Mouse (Mus musculus) forebrain, embryonic 11.5 days (tissue): ENCODE results near the gene Atg9a. TPM values are rescaled to one million over a fixed set of nuclear protein-coding genes. Genes with fewer than 3 reads are reported as not detected.
A peak's percentile ranks its signal among the peaks of the same experiment; 100 is the strongest.

ENCODE experiments used
- ATAC-seq: fragments of 200-750 bp; cut with Nextera tagmentation; replicated peaks from 2 replicates; pipeline ENCODE4 v1.8.0; 2017; ENCODE audit warnings: moderate TSS enrichment; ENCODE audit not compliant: low FRiP score
- DNase-seq: peaks from one replicate; pipeline ENCODE4 v3.0.0-alpha.2; 2017; ENCODE audit warnings: low spot score
- H3K27ac ChIP-seq: fragments of 300-500 bp; sonication (generic); 2 replicates; pipeline ENCODE4 v1.5.1; 2014; ENCODE audit warnings: low read depth, low read length
- H3K27me3 ChIP-seq: fragments of 300-500 bp; sonication (generic); 2 replicates; pipeline ENCODE4 v1.6.1; 2014; ENCODE audit warnings: mild to moderate bottlenecking, low read length, mixed read lengths; ENCODE audit not compliant: control insufficient read depth, insufficient read depth
- H3K36me3 ChIP-seq: fragments of 300-500 bp; sonication (generic); 2 replicates; pipeline ENCODE4 v1.6.1; 2014; ENCODE audit warnings: mild to moderate bottlenecking, low read length, moderate library complexity, mixed read lengths; ENCODE audit not compliant: control insufficient read depth, insufficient read depth
- H3K4me1 ChIP-seq: fragments of 300-500 bp; sonication (generic); replicated peaks from 2 replicates; pipeline ENCODE4 v1.6.1; 2014; ENCODE audit warnings: low read length, mixed read lengths; ENCODE audit not compliant: control insufficient read depth, insufficient read depth
- H3K4me2 ChIP-seq: fragments of 300-500 bp; sonication (generic); 2 replicates; pipeline ENCODE4 v1.6.1; 2014; ENCODE audit warnings: low read depth, mild to moderate bottlenecking, low read length, moderate library complexity, mixed read lengths; ENCODE audit not compliant: severe bottlenecking
- H3K4me3 ChIP-seq: fragments of 300-500 bp; sonication (generic); 2 replicates; pipeline ENCODE4 v1.5.1; 2014; ENCODE audit warnings: low read depth, low read length
- H3K9ac ChIP-seq: fragments of 300-500 bp; sonication (generic); 2 replicates; pipeline ENCODE4 v1.6.1; 2014; ENCODE audit warnings: low read length
- H3K9me3 ChIP-seq: fragments of 300-500 bp; sonication (generic); 2 replicates; pipeline ENCODE4 v1.6.1; 2016; ENCODE audit warnings: low read length, mixed read lengths; ENCODE audit not compliant: control insufficient read depth
- WGBS: fragments of 180-500 bp; shearing (Covaris S2); extraction: QIAGEN DNeasy Blood & Tissue Kit; methylation state at CpG from one replicate; pipeline ENCODE4 v1.1.7; 2014; 5-methylcytosine and 5-hydroxymethylcytosine counted together
- polyA plus RNA-seq: library from polyadenylated mRNA; unstranded; fragments of >200 nt; fragmentation: Nextera tagmentation; extraction: Ambion mirVana; gene quantifications from 2 replicates; pipeline ENCODE4 v1.2.1, GENCODE M21; 2014

Gene Atg9a
- polyA plus RNA-seq, 1 experiment from 2014 or later = 23.5 TPM

DNA sequence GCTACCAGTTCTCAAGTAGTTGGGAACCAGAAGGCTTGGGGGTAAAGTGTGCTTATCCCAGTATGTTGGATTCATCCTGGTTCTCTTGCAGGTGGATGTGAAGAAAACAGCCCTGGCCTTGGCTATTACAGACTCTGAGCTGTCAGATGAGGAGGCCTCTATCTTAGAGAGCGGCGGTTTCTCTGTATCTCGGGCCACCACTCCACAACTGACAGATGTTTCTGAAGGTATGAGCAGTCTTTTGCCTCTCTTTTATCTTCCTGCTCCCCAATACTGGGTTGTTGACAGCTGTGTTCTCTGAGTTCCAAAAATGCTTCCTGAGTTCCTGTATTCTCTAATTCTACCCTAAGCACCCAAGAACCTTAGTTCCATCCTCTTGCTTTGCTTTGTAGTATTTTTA lies 46.4 kb downstream of the Atg9a start:
- Histone ChIP-seq H3K4me1 (peaks cover 4% of the 10 kb centered on the region; the same call in 1 of the 2 replicates), H3K27me3 (no peaks in the 10 kb centered on the region), H3K9ac (no peak overlapping the region), H3K9me3 (no peaks in the 10 kb centered on the region), H3K36me3 (peaks cover 5% of the 10 kb centered on the region), H3K27ac (no peak overlapping the region), H3K4me2 (no peak overlapping the region), H3K4me3 (no peak overlapping the region)
- 97% methylated on average over 3 of the region's 3 CpGs for WGBS
- no peak for DNase-seq
- no peak for ATAC-seq

DNA sequence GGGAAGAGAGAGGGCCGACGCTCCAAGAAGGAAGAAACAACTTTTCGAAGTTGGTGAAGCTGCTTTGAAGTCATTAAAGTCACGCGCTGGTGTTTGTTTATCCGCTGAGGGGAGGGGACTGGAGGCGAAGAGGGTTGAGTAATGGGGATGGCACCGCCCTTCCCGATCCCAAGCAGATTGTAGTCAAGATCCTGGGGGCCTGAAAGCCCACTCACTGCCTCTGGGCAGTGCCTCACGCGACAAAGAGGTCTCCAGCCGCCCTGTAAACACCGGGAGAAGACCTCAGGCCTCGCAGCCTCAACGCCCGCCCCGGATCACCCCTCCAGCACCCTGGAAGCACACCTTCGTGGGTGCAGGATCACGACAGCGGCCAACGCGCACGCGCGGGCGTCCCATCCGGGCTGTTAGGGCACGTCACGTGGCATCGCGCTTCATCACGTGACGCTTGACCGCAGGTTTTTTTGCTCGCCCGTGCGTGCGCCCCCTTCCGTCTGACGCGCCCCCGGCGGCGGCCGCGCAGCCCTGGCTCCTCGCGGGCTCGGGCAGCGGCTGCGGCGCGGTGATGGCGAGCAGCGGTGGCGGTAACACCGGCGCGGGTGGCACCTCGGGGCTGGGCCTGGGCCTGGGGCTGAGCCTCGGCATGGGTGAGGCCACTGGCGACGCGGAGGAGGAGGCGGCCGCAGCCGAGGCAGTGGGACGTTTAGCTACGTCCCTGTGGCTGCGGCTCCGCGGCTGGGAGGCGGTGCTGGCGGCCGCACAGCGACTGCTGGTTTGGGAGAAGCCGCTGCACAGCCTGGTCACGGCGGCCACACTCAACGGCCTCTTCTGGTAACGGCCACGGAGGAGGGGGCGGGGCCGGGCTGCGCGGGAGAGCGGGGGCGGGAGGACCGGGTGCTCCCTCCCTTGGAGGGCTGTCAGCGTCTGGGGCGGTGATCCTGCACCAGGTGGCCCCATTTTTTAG lies 49.4 kb downstream of the Atg9a start, which contains the start of the genes Cnppd1 and Retreg2:
Cnppd1 (minus strand) TSS at position 411 of the 961 bp plus-strand sequence.
Retreg2 (plus strand) TSS at position 478 of the 961 bp plus-strand sequence.
- Histone ChIP-seq H3K36me3 (peaks cover 5% of the 10 kb centered on the region; the same call in 1 of the 2 replicates), H3K4me2 (peak within 1 kb of the TSS; percentile 99), H3K27me3 (no peaks in the 10 kb centered on the region), H3K4me3 (peak within 1 kb of the TSS; percentile 83), H3K9me3 (no peaks in the 10 kb centered on the region), H3K9ac (peak within 1 kb of the TSS; percentile 91), H3K27ac (peak within 1 kb of the TSS; percentile 90), H3K4me1 (peaks cover 4% of the 10 kb centered on the region; the same call in 1 of the 2 replicates)
- DNase-seq (peak; percentile 99), ATAC-seq (peak; percentile 87)
- WGBS = under 1% methylated on average over 88 of the region's 91 CpGs

DNA sequence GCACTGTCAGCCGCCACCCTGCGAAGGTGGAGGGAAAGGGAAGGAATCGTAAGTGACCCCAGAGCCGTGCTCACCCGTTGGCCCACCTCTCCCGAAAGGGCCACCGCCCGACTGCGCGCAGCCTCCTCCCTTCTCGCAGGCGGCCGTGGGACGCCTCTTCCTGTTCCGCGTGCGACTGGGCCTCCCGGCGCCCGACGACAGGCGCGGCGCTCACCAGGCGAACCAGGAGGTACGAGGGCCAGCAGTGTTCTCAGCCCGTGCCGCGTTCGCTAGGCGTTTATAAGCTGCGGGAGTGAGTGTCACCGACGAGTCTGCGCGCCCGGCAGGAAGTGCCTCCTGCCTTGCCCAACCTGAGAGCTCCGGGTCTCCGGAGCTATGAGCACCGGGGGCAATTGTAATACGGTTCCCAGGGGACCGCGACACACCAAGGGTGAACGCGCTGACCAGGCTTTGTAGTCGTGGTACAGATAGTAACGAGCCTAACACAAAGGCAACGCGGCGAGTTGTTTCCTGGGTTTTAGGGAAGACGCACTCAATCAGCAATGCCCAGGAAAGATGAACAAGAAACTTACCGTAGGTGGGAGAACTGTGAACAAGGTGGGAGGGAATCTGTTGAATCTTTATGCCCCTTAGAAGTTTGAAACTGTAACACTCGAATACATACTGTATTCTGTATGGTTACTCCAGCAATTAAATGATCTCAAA lies 50.4 kb downstream of the Atg9a start:
- peak; percentile 68 for DNase-seq
- Histone ChIP-seq H3K4me3 (peak overlapping the region; percentile 83), H3K27ac (no peak overlapping the region), H3K4me1 (peaks cover 4% of the 10 kb centered on the region; the same call in 1 of the 2 replicates), H3K4me2 (peak overlapping the region; percentile 99), H3K27me3 (no peaks in the 10 kb centered on the region), H3K36me3 (peaks cover 5% of the 10 kb centered on the region; the same call in 1 of the 2 replicates), H3K9ac (peak overlapping the region; percentile 91), H3K9me3 (no peaks in the 10 kb centered on the region)
- under 1% methylated on average over 52 of the region's 53 CpGs for WGBS
- ATAC-seq = no peak

DNA sequence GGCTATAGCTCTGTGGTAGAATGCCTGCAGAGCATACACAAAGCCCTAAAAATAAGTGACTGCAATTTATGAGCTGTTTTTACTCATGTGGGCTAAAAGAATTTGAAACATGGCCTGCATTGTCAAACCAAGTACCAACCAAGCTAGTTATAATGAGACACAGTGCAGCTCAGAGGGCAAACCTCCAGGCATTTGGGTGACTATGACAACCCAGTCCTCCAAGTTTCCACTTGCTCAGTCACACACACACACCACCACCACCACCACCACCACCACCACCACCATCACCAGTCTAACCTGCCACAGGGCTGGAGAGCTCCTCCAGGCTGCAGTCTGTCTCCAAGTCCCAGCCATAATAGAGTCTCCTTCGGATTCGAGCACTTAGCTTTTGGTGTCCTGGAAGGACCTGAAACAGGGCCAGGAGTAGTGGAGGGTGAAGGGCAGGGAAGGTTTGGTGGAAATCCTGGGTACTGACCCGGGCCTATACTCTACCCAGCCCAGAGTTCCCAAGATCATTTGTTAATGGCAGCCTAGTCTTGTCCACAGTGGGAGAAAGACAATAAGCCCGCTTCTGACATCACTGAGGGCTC lies 51.3 kb downstream of the Atg9a start:
- Histone ChIP-seq H3K4me3 (peak overlapping the region; percentile 83), H3K27me3 (no peaks in the 10 kb centered on the region), H3K9me3 (no peaks in the 10 kb centered on the region), H3K4me1 (peaks cover 4% of the 10 kb centered on the region; the same call in 1 of the 2 replicates), H3K9ac (peak overlapping the region; percentile 91), H3K36me3 (peaks cover 2% of the 10 kb centered on the region; the same call in 1 of the 2 replicates), H3K27ac (no peak overlapping the region), H3K4me2 (peak overlapping the region; percentile 99)
- no peak for ATAC-seq
- WGBS = 63% methylated on average over 4 of the region's 4 CpGs
- no peak for DNase-seq

DNA sequence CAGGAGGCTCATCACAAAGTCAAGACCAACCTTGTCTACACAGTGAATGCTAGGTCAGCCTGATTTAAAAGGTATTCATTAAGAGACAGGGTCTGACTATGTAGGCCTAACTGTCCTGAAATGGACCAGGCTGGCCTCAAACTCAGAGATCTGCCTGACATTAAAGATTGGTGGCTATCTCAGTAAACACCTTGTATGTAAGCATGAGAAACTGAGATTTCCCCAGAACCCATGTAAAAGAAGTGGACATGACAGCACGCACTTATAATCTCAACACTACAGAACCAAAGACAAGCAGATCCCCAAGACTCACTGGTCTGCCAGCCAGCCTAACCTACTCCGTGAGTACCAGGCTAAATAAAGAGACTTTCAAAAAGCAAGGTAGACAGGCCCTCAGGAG lies 53.5 kb downstream of the Atg9a start:
- no peak overlapping the region for H3K4me3 ChIP-seq
- H3K4me2 ChIP-seq = no peak overlapping the region
- DNase-seq (no peak), ATAC-seq (no peak)
- H3K9me3 ChIP-seq = no peaks in the 10 kb centered on the region
- no peaks in the 10 kb centered on the region for H3K27me3 ChIP-seq
- 0 out of 2 replicates have a peak, but pooled peaks cover 4% of the 10 kb centered on the region for H3K4me1 ChIP-seq
- no peaks in the 10 kb centered on the region; the same call in 1 of the 2 replicates for H3K36me3 ChIP-seq
- H3K9ac ChIP-seq = no peak overlapping the region
- no peak overlapping the region for H3K27ac ChIP-seq
- 96% methylated on average over 2 of the region's 2 CpGs for WGBS

DNA sequence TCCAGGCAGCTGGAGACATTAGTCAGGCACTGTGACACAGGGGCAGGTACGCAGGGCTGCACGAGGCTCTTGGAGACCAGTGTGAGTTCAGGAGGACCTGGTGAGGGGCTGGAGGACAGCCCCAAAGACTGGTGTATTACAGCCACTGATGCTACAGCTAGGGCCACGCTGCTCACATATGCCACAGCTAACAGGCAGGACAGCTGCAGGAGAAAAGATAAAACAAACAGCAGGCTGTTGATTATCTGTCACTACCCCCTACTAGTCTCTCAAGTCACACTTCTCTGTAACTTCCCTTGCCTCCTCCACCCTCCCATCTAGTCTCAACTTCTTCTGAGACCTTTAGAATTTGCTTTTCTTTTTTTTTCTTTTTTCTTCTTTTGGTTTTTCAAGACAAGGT lies 55.3 kb downstream of the Atg9a start:
- Histone ChIP-seq H3K4me3 (no peak overlapping the region), H3K9me3 (no peaks in the 10 kb centered on the region), H3K9ac (no peak overlapping the region), H3K4me1 (0 out of 2 replicates have a peak, but pooled peaks cover 4% of the 10 kb centered on the region), H3K27ac (no peak overlapping the region), H3K27me3 (no peaks in the 10 kb centered on the region), H3K4me2 (no peak overlapping the region), H3K36me3 (no peaks in the 10 kb centered on the region; the same call in 1 of the 2 replicates)
- ATAC-seq (no peak), DNase-seq (peak; percentile 43)
- 78% methylated on average over 3 of the region's 3 CpGs for WGBS

DNA sequence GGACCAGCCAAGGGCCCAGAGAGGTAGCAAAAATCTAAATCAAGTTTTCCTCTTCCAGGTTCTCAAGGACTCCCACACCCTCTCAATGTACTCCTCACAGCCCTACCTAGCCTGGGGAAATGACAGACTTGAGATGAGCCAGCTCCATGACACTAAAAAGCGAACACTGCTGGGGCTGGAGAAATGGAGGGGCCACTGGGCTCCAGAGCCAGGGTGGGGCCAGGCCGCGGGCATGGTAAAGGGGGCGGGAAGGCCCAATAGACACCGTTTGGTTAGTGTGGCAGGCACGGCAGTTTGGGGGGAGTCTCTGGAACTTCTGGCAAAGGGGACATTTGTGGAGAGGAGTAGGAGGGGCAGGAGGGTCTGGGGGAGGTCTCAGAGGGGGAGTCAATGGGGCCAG lies 55.7 kb downstream of the Atg9a start:
- H3K4me1 ChIP-seq = 0 out of 2 replicates have a peak, but pooled peaks cover 3% of the 10 kb centered on the region
- DNase-seq (no peak), ATAC-seq (no peak)
- H3K4me3 ChIP-seq = no peak overlapping the region
- H3K27ac ChIP-seq = no peak overlapping the region
- H3K9me3 ChIP-seq = no peaks in the 10 kb centered on the region
- WGBS = 88% methylated on average over 6 of the region's 6 CpGs
- H3K36me3 ChIP-seq = no peaks in the 10 kb centered on the region; the same call in 1 of the 2 replicates
- H3K9ac ChIP-seq = no peak overlapping the region
- no peaks in the 10 kb centered on the region for H3K27me3 ChIP-seq
- H3K4me2 ChIP-seq = no peak overlapping the region
